Mouse (Mus musculus): ENCODE measurements around the gene Siah3.

The Siah3 gene

DNA sequence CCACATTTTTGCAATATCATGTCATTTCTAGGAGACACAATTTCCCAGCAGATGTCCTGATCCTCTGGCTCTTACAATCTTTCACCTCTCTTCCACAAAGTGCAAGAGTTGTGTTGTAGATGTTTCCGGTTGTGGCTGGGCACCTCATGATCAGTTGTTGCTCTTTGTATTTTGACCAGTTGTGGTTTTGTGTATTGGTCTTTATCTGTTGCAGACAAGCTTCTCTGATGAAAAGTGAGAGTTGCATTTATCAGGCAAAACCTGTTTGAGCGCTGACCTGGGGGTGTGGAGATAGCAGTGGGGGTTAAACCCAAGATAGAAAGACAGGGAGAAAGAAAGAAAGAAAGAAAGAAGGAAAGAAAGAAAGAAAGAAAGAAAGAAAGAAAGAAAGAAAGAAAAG, 68.9 kb downstream of the Siah3 start:
- no peak for DNase-seq (ENCODE audit: low read depth)

DNA sequence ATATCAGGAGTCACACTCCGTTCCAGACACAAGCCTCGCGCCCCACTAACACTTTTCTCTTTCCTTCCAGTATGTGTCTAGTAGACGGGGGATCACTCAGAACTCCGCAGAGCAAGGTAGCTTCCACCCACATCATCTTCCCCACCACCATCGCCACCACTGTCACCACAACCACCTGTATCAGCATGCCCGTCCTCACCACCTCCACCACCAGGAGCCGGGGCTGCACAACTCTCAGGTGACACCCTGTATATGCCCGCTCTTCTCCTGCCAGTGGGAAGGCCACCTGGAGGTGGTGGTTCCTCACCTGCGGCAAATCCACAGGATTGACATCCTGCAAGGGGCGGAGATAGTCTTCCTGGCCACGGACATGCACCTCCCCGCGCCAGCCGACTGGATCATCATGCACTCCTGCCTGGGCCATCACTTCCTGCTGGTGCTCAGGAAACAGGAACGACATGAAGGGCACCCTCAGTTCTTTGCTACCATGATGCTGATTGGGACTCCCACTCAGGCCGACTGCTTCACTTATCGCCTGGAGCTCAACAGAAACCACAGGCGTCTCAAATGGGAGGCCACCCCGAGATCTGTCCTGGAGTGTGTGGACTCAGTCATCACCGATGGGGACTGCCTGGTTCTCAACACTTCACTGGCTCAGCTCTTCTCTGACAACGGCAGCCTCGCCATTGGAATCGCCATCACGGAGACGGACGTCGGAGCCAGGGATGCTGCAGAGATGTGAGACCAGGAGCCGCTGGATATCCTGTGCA, 69.8 kb downstream of the Siah3 start:
- no peak for DNase-seq (ENCODE audit: low read depth)

DNA sequence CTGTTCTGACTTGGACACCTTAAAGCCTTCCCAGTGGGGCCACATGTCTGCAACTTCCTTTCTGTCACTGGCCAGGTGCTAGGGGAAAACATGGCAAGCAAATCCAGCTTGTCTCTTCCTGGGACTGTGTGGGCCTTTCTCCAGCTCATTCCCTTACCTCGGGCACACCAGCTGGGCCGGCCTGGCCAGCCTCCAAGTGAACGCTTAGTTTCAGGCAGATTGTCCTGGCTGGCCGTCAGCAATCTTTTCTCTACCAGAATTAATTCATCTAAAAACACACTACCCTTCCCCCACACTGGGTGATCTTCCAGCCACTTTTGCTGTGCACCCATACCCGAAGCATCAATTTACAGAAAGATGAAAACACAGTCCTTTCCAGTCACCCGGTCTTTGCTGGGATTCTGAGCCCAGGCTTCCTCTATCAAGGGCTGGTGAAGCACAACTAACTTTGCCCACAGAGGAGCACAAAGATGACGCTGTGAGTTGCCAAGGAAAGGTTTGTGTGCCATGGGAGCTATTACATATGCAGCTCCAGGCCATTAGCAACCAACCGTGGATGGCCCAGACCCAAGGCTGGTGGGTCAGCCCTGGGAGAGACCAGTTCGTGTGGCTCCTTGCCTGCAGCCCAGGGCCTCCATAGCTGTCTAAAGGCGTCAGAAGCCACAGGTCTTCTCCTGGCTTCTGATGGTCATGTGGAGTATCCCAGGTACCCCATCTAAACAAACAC, 71.8 kb downstream of the Siah3 start:
- no peak for DNase-seq (ENCODE audit: low read depth)

DNA sequence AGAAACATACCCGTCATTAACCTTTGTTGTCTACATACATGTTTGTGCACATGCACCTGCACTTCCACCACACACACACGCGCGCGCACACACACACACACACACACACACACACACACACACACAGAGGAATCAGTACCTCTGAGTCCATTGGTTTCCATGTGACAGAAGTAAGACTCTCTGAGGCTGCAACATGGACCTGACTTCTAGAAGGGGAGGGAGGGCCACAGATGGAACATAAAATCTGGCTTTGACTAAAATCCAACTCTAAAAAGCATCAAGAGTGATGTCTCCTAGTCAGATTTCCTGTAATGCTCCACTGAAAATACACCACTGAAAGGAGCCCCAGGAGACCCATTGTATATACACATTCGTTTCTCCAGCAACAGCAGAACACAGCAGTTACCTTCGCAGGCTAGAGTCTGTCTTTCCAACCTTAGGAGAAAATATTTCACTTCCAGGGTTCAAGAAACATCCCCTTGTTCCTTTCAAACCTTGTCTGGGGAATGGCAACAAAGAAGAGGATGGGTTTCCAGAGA, 75.1 kb downstream of the Siah3 start:
- DNase-seq (ENCODE audit: low read depth), result no peak

DNA sequence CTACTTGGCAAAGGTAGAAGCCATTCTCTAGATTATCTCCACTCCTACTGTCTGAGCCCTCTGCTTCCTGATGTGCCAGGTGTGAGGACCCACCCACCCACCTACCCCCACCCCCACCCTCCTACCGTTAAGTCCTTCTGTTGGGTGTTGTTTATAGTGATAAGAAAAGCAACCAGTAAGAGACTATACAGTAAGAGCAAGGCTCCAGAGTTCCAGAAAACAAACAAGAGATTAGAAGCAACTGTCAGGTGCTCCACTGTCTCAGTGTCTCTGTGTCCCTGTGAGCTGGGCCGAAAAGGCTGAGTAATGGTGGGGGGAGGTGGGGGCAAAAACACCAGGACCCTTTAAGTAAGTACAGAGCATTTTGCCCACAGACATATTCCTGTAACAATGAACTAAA, 83.4 kb downstream of the Siah3 start:
- DNase-seq (ENCODE audit: low read depth), result no peak

DNA sequence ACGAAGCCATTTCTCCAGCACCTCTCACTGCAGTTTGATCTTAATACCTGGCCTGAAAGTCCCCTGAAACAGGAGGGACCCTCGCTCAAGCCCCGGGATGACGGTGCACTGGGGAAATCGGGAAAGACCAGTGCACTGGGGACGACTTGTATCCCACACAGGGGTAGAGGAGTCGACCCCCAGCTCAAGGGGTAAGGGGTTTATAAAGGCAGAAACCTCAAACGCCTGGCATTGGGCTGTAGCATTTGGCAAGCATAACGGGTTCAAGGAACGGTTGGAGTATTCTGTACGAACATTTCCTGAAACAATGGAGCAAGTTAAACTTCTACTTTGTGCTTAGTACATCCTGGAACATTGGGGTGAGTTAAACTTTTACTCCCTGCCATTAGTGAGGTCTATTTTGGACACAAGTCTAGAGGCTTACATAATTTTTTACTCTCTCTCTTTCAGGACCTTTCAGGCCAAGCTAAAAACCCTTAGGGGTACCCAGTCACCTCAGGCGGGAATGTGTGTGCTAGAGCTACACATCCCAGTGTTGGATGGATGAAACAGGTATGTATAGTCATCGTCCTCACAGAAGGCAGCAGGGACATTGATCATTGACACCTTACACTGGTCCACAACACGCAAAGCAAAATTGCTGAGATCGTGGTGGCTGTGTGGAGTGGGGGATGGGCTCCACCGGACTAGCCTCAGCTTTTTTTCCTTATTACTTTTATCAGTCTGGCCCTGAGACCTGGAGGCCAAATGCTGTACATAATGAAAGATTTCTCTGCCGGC, 84.6 kb downstream of the Siah3 start:
- DNase-seq (ENCODE audit: low read depth), result no peak

DNA sequence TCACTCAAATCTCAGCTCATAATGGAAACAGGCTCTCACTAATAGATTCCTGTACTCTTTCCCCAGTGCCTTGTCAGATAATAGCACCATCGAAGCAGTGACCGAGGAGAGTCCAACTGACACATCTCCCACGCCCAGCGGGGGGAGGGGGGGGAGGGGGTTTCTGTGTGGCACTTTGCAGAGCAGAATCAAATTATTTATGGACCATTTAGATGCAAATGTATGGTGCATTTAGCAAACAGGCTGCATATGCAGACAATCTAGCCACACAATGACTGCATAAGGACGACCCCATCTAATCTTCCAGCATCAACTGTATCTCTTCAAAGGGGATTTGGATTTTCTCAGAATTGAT, 85.2 kb downstream of the Siah3 start:
- no peak for DNase-seq (ENCODE audit: low read depth)

DNA sequence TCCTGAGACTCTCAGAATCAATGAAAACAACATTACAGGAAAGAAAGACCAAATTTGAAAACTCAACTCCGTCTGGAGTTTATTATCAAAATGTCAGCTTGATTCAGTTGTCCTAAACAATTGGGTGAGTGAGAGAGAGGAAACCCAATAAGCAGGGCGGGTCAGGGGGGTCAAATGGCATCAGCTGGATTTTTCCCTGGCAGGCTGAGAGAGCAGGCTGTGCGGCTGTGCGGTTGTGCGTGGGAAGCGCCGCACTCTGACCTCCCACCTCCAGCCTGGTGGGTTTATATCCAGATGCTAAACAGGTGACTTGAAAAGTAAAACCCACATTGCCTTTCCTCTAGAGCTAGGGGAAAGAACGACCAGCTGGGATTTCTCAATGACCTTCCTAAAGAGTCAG, 85.9 kb downstream of the Siah3 start:
- DNase-seq (ENCODE audit: low read depth), result no peak

DNA sequence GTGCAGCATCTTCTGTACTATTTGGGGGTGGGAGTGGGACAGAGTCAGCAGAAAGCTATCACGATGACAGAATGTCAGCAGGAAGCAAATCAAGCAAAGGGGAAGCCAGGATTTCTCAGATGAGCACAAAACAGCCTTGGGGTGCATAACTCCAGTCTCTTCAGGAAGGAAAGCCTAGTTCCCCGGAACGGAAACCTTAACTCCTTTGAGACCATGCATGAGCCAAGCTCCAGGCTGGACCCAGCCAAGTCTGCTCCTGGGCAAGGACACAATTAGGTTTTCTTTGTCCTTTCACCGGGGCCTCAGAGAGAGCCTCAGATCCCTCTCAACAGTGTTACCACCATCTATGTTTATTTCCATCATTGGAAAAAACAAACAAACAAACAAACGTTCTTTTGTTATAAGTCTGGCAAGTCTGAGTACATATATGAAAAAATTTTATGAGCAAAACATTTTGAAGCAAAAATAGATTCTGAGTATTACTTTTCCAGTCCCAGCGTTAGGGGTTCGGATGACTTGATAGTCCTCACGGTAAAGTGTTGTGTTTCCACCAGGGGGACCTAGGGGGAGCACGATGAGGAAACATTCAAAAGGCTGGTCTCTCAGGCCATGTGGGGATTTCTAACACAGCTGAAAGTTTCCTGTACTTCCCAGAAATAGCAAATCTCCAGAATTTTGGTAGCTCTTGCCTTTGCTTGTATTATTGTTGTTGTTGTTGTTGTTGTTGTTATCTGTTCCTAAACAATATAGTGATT, 106.0 kb downstream of the Siah3 start:
- DNase-seq (ENCODE audit: low read depth), result no peak

DNA sequence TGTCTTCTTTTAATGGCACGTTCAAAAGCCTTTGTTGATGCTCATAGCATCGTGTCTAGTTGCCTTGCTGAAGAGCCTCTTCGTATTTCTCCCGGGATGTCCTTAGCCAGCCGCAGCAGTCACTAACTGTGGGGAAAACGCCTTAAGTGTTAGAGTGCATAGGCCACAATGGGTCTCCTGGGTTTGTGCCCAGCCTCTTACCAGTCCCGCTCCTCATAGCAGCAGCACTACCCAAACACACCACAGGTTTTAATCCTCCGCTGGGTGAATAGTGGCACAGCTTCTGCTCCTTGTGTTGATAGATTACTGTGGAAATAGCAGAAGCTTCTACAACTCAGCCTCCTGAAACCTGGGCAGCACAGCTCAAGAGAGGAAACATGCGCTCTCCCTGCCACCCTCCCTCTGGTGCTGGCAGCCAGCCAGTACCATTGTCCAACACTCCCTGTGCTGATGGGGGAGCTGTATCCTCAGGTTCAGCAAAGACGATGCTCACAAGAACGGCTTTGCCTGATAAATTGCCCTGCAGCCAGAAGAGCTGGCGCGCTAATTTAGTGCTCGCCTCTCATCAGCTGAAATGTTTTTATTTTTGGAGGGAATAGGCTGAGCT, 109.9 kb downstream of the Siah3 start:
- DNase-seq (ENCODE audit: low read depth), result no peak

DNA sequence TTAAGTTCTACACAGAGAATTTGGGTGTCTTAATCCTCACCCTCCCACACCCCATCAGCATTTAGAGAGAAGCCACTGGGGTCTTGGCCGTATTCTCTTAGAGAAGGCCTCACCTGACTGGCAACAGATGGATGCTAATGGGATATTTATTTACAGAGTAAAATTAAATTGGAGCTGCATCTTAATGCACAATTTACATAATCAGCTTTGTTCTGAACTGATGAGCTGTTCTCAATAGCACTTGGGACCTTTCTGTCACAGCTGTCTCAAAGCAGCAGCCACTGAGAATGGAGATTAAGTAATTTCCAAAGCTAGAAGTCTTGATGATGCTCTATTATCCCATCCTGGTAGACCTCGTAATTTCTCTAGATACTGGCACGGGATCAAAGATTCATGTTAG, 110.5 kb downstream of the Siah3 start:
- no peak for DNase-seq (ENCODE audit: low read depth)

DNA sequence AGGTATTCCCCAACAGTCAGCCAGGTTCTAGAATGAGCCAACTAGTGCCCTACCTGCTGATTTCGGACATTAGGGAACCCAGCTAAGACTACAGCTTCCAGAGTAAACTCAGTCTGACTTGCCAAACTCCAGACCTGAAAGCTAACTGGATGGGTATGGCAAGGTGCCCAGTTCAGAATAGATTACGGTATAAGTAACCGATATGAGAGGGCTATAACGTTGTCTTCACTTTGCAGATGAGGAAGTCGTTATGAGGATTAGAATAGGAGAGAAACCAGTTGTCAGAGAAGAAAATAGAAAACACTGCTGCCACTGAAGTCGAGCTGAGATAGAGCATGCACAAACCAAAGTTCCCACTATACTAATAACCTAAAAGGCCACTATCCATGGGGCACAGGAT, 123.2 kb downstream of the Siah3 start:
- no peak for DNase-seq (ENCODE audit: low read depth)
